Mouse (Mus musculus): Measurements from ENCODE around the gene Jund.

Jund gene

GRCm38 (mm10) chr8:70699834-70700554 is 1.2 kb downstream of the Jund start:
- DNase-seq (ENCODE audit: low spot score) = peak; percentile 67

GRCm38 (mm10) chr8:70700555-70700922 is 1.8 kb downstream of the Jund start:
- DNase-seq (ENCODE audit: low spot score) = peak; percentile 78

- DNase-seq (ENCODE audit: low spot score) = no peak
Observed at GRCm38 (mm10) chr8:70701048-70701981, 2.6 kb downstream of the Jund start.

GRCm38 (mm10) chr8:70701982-70702841 is 3.5 kb downstream of the Jund start:
- no peak for DNase-seq (ENCODE audit: low spot score)

GRCm38 (mm10) chr8:70702842-70703182 is 4.1 kb downstream of the Jund start:
- peak; percentile 57 for DNase-seq (ENCODE audit: low spot score)

GRCm38 (mm10) chr8:70703287-70703686 is 4.5 kb downstream of the Jund start, which contains the start of gene Iqcn:
Iqcn (plus strand) TSS chr8:70703457.
- DNase-seq (ENCODE audit: low spot score) = no peak

- no peak for DNase-seq (ENCODE audit: low spot score)
Observed at GRCm38 (mm10) chr8:70708281-70708680, 9.5 kb downstream of the Jund start.

- DNase-seq (ENCODE audit: low spot score) = no peak
Observed at GRCm38 (mm10) chr8:70709794-70710193, 11.0 kb downstream of the Jund start.

GRCm38 (mm10) chr8:70710296-70710695 is 11.5 kb downstream of the Jund start:
- no peak for DNase-seq (ENCODE audit: low spot score)

GRCm38 (mm10) chr8:70711041-70711440 is 12.3 kb downstream of the Jund start:
- DNase-seq (ENCODE audit: low spot score) = no peak

- no peak for DNase-seq (ENCODE audit: low spot score)
Observed at GRCm38 (mm10) chr8:70713991-70714390, 15.2 kb downstream of the Jund start.

- no peak for DNase-seq (ENCODE audit: low spot score)
Observed at GRCm38 (mm10) chr8:70715086-70715485, 16.3 kb downstream of the Jund start.

- no peak for DNase-seq (ENCODE audit: low spot score)
Observed at GRCm38 (mm10) chr8:70716521-70717400, 18.0 kb downstream of the Jund start.

- no peak for DNase-seq (ENCODE audit: low spot score)
Observed at GRCm38 (mm10) chr8:70718297-70718696, 19.5 kb downstream of the Jund start, which contains the start of gene Gm3336. Gm3336 (plus strand) TSS chr8:70718543.

GRCm38 (mm10) chr8:70719796-70720270 is 21.1 kb downstream of the Jund start:
- DNase-seq (ENCODE audit: low spot score) = no peak

GRCm38 (mm10) chr8:70720739-70721138 is 22.0 kb downstream of the Jund start:
- peak; percentile 81 for DNase-seq (ENCODE audit: low spot score)

GRCm38 (mm10) chr8:70721601-70722000 is 22.9 kb downstream of the Jund start:
- DNase-seq (ENCODE audit: low spot score) = no peak

GRCm38 (mm10) chr8:70723486-70724210 is 24.9 kb downstream of the Jund start, which contains the start of gene Pde4c:
Pde4c (plus strand) TSS chr8:70723720.
- DNase-seq (ENCODE audit: low spot score) = no peak

GRCm38 (mm10) chr8:70724216-70724615 is 25.5 kb downstream of the Jund start:
- DNase-seq (ENCODE audit: low spot score) = no peak

- DNase-seq (ENCODE audit: low spot score) = no peak
Observed at GRCm38 (mm10) chr8:70725792-70726447, 27.2 kb downstream of the Jund start.

Data from ovary, postnatal 14 days (tissue).